Mouse (Mus musculus) megakaryocyte, embryonic 14.5 days (primary cell): ENCODE results near the gene C3ar1. TPM values are rescaled to one million over a fixed set of nuclear protein-coding genes. Genes with fewer than 3 reads are reported as not detected.

Experiments
- H3K27me3 ChIP-seq: replicated peaks from 2 replicates; pipeline ENCODE3; 2012; ENCODE audit warnings: inconsistent platforms
- H3K36me3 ChIP-seq: replicated peaks from 2 replicates; pipeline ENCODE3; 2012; ENCODE audit warnings: low read length, inconsistent platforms, mixed read lengths
- H3K4me1 ChIP-seq: 2 replicates; pipeline ENCODE4 v1.6.1; 2012; ENCODE audit warnings: inconsistent platforms
- H3K4me3 ChIP-seq: replicated peaks from 2 replicates; pipeline ENCODE3; 2012; ENCODE audit warnings: moderate library complexity, mild to moderate bottlenecking, inconsistent platforms
- H3K9me3 ChIP-seq: 2 replicates; pipeline ENCODE4 v1.6.1; 2012; ENCODE audit warnings: inconsistent platforms
- FLI1 ChIP-seq: IDR thresholded peaks from 2 replicates; pipeline ENCODE4 v1.6.1; 2012; ENCODE audit warnings: low read length, inconsistent platforms, mixed read lengths
- GATA1 ChIP-seq: IDR thresholded peaks from 3 replicates; pipeline ENCODE4 v1.6.1; 2012; ENCODE audit warnings: mixed read lengths, low read length, inconsistent platforms, borderline replicate concordance
- polyA plus RNA-seq: library from polyadenylated mRNA; stranded (reverse); fragments of >175 nt; gene quantifications from 2 replicates; pipeline ENCODE4 v1.2.3, GENCODE M21; 2012; ENCODE audit warnings: low replicate concordance; ENCODE audit not compliant: insufficient read depth

Gene C3ar1
- polyA plus RNA-seq, 1 experiment = 2.6 TPM

DNA sequence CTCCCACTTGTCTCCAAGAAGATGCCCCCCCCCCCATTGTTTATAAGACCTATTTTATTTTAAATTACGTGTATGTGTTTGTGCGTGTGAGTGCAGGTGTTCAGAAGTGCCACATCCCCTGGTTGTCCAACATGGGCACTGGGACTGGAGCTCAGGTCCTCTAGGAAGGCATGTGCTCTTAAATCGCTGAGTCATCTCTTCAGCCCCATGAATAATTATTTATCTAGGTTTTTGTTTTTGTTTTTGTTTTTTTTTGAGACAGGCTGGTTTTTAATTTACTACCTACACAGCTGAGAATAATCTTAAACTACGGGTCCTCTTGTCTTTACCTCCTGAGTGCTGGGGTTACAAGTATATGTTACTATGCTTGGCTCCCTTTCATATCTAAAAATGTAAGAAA, 42.3 kb downstream of the C3ar1 start:
- H3K4me3 ChIP-seq = no peak overlapping the region
- H3K9me3 ChIP-seq = no peaks in the 10 kb centered on the region
- peaks cover 3% of the 10 kb centered on the region for H3K36me3 ChIP-seq
- TF ChIP-seq FLI1 = no peak
- no peak for TF ChIP-seq GATA1
- peaks cover 48% of the 10 kb centered on the region for H3K4me1 ChIP-seq
- no peaks in the 10 kb centered on the region for H3K27me3 ChIP-seq

DNA sequence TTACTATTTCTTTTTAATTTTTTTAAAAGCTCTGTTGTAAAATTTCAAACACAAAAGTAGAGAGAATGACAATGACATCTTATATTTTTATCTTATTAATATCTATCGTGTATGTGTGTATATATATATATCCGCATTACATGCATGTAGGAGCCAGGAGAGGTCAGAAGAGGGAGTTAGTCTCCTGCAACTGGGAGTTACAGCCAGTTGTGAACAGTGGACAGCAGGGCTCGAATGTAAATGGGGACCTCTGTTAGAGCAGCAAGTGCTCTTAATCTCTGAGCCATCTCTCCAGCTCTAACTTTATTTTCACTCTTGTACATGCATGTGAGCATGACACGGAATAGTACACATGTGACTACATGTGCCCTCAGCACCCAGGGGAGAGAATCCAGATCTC, 43.2 kb downstream of the C3ar1 start:
- no peak for TF ChIP-seq GATA1
- TF ChIP-seq FLI1 = no peak
- no peak overlapping the region for H3K4me3 ChIP-seq
- no peaks in the 10 kb centered on the region for H3K9me3 ChIP-seq
- peaks cover 3% of the 10 kb centered on the region for H3K36me3 ChIP-seq
- no peaks in the 10 kb centered on the region for H3K27me3 ChIP-seq
- H3K4me1 ChIP-seq = peaks cover 41% of the 10 kb centered on the region

DNA sequence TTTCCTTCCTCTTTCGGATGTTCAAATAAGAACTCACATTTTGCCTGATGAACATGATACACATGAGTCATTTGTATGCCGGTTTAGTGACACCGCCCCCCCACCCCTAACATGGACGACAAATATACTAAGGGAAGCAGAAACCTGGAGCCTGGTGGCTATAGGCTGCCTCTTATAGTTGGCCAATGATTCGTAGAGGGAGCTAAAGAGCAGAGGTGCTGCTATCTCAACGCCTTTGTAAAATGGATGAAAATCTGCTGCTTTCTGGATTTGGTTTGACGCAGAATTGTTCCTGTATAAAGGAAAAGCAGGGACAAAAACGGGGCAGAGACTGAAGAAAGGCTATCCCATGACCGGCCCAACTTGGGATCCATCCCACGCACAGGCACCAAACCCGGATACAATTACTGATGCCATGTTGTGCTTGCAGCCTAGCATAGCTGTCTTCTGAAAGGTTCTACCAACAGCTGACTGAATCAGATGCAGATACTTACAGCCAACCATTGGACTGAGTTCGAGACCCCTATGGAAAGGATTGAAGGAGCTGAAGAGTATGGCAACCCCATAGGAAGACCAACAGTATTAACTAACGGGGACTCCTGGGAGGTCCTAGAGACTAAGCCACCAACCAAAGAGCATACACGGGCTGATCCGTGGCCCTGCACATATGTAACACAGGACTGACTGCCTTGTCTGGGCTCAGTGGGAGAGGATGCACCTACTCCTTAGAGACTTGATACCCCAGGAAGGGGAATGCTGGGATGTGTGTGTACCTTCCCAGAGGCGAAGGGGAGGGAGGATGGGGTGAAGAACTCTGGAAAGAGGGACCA, 44.0 kb downstream of the C3ar1 start:
- peak overlapping the region; percentile 93 for H3K4me3 ChIP-seq
- TF ChIP-seq GATA1 = no peak
- no peak for TF ChIP-seq FLI1
- H3K27me3 ChIP-seq = no peaks in the 10 kb centered on the region
- H3K4me1 ChIP-seq = peaks cover 38% of the 10 kb centered on the region
- H3K9me3 ChIP-seq = no peaks in the 10 kb centered on the region
- H3K36me3 ChIP-seq = peaks cover 3% of the 10 kb centered on the region

DNA sequence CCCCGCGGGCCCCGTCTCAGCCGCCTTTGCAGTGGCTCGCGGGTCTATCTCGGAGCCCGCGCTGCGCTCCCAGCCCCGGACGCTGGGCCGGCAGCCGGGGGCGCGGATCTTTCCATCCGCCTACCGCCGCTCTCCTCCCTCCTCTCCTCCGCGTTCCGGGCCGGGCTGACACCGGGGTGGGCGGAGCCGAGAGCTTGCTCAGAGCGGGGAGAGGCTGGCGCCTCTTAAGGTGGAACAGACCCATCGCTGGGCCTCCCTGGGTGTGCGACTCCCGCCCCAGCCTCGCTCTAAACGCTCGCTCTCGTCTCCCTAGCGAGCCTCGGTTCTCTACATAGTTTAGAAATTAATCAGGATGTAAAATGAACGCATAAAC, 44.7 kb downstream of the C3ar1 start:
- H3K27me3 ChIP-seq = no peaks in the 10 kb centered on the region
- H3K9me3 ChIP-seq = no peaks in the 10 kb centered on the region
- H3K36me3 ChIP-seq = peaks cover under 1% of the 10 kb centered on the region
- H3K4me1 ChIP-seq = peaks cover 38% of the 10 kb centered on the region
- TF ChIP-seq GATA1 (no peak), FLI1 (no peak)
- peak overlapping the region; percentile 93 for H3K4me3 ChIP-seq

DNA sequence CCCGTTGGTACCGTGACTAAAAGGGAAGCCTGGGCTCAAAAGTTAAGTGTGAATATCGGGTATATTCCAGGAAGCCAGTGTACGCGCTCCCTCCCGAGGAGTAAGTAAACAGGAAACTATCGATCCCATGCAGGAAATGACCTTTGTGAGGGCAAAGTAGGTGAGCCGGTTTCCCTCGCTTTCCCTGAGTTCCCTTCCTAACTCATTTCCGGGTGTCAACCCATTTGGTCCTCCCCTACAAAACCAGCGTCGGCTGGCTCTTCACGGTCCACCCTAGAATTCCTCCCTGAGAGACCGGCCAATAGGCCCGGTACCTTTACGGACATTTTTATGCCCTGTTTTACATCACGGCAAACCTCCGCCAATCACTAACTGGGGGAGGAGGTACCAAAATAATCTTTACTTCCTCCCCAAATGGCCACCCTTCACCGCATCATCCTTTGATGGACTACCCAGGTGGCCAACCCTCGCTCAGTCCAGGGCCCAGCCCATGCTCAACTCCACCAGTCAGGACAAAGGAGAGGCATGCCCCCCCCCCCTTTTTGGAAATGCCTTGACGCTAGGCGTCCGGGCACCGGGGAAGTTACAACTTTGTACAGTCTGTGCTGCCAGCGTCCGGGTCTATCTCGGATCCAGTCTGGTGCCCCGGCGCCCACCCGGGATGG, 45.2 kb downstream of the C3ar1 start:
- TF ChIP-seq FLI1 (peak; percentile 53), GATA1 (no peak)
- Histone ChIP-seq H3K9me3 (no peaks in the 10 kb centered on the region), H3K4me1 (peaks cover 38% of the 10 kb centered on the region), H3K27me3 (no peaks in the 10 kb centered on the region), H3K36me3 (no peaks in the 10 kb centered on the region), H3K4me3 (peak overlapping the region; percentile 93)

DNA sequence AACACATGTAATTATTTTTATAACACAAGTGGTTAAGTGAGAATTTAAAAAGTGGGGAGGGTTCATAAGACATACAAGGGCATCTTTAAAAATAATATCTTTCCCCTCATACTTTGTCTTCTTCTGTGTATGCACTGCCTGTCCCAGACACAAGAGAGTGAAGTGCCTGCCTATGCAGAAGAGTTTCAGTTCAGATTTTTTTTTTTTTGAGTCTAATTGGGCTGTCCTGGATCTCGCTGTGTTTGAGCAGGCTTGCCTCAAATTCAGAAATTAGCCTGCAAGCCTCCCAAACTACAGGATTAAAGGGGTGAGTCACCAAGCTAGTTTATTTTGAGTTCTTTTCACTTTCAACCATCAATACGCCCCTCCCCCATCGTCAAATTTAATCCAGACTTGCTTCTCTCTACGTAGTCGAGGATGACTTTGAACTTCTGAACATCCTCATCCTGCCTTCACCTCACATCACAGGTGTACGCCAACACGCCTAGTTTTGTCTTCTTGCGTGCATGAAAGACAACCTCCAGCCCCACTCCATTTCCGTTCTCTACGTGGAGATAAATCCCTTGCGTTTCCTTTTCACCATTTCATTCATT, 45.8 kb downstream of the C3ar1 start:
- TF ChIP-seq FLI1 (no peak), GATA1 (no peak)
- no peaks in the 10 kb centered on the region for H3K27me3 ChIP-seq
- peaks cover 38% of the 10 kb centered on the region for H3K4me1 ChIP-seq
- H3K9me3 ChIP-seq = no peaks in the 10 kb centered on the region
- peak overlapping the region; percentile 93 for H3K4me3 ChIP-seq
- no peaks in the 10 kb centered on the region for H3K36me3 ChIP-seq

DNA sequence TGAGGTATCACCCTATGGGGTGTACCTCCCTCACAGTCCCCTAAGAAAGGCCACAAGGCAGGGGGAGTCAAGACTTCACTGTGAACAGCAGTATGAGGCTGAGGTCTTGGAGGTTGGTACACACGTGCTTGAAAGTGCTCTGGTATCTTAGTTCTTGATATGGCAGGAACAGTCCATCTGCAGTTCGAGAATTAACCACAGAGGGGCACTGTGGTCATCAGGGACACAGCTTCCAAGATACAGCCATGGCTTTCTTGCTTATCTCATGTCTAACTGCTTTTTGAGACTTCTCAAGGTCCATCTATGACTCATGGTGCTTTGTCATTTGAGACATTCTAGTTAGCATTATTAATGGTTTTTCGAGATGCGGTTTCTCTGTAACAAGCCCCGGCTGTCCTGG, 51.5 kb downstream of the C3ar1 start:
- Histone ChIP-seq H3K4me1 (peaks cover 41% of the 10 kb centered on the region), H3K4me3 (peak overlapping the region; percentile 73)
- TF ChIP-seq GATA1 (no peak; the same call in 2 of the 3 replicates), FLI1 (no peak)

DNA sequence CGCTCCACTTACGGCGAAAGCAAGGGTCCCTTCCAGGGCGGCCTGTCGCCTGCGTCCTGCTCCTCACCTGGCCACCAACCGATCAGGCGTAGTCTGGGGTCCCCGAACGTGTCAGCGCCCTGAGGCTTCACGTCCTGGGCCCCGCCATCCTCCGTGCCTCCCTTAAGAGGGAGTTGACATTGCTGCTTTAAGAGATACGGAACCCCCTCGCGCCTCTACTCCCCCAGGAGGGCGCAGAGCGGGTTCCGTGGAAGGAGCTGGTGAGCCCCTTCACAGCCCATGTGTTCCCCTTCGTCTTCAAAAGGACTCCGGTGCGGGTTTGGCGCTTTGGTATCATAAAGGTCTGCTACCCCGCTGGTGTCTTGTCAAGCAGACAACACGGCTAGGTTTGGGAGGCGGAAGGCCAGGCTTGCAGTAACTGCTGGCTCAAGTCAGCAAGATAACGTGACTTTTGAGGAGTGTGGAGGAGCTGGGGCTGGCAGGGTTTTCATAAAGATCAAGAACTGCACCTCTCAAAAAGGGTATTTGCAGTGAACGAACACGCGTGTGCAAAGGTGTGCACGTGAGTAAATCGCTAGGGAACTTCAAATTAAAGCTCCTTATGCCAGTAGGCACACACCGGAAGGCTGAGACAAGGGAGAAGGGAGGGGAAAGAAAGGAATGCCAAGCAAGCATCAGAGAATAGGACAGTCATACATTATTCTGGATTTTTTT, 54.0 kb downstream of the C3ar1 start:
- TF ChIP-seq GATA1 (no peak), FLI1 (no peak)
- Histone ChIP-seq H3K27me3 (peaks cover 12% of the 10 kb centered on the region), H3K4me3 (peak overlapping the region; percentile 96), H3K4me1 (peaks cover 38% of the 10 kb centered on the region), H3K36me3 (peaks cover 12% of the 10 kb centered on the region), H3K9me3 (no peaks in the 10 kb centered on the region)

More for the DNA sequence above, 51.5 kb downstream of the C3ar1 start:
- Histone ChIP-seq H3K36me3 (no peaks in the 10 kb centered on the region), H3K27me3 (peaks cover 12% of the 10 kb centered on the region), H3K9me3 (no peaks in the 10 kb centered on the region)

DNA sequence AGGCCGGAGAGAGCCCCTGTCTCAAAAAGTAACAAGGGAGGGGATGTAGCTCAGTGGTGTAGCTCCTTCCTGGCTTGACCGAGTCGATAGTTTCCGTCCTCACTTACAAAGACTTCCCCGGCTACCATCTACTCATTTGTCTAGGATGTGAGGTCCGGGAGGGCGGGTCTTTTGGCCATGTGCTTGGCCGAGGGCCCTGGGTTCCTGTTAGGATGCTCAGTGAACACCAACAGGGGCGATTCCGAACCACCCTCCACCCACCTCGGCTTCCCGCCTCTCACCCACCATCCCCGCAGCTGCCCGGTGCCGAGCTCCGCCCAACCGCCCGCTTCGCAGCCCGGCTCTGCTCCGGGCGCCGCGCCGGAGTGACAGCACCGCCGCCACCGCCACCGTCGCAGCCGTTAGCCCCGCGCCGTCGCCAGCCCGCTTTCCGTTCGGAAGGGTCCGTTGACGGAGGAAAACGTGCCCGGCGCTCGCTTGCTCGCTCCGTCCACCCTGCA, 54.6 kb downstream of the C3ar1 start, which contains the start of gene Slc2a3:
Gene Slc2a3, minus strand, starts transcription at position 340 of the 500 bp plus-strand sequence.
- H3K4me3 ChIP-seq = peak within 1 kb of the TSS; percentile 96
- no peaks in the 10 kb centered on the region for H3K9me3 ChIP-seq
- H3K27me3 ChIP-seq = peaks cover 12% of the 10 kb centered on the region
- TF ChIP-seq GATA1 = no peak
- no peak for TF ChIP-seq FLI1
- H3K4me1 ChIP-seq = peaks cover 38% of the 10 kb centered on the region
- H3K36me3 ChIP-seq = peaks cover 18% of the 10 kb centered on the region
